Mouse (Mus musculus) testis, postnatal 10 days (tissue): ENCODE results near the gene Sell.

Experiments used
- DNase-seq: peaks from one replicate; pipeline ENCODE4 v3.0.0; 2021; ENCODE audit warnings: low spot score

The Sell gene

DNA sequence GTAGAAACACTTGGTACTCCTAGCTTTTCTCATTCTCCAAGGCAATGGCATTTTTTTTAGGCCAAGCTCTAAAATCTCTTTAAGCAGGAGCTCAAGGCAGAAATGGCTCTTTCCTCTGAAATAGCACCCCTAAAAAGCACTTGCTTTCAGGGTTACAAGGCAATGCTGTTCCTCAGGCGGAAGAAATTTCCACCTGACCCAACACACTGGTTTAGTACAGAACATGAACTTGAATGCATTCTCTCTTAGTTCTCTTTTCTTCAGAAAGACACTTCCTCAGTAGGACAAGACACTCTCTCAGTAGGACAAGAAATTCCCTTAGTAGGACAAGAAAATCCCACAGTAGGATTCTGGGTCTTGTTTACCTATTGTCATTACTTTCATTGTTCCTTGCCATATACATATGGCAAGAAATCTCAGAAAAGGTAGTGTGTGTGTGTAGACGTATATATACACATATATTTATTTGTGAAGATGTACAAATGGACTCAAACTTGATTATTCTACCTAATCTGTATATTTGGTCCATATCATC is 12.9 kb downstream of the Sell start:
- no peak for DNase-seq

DNA sequence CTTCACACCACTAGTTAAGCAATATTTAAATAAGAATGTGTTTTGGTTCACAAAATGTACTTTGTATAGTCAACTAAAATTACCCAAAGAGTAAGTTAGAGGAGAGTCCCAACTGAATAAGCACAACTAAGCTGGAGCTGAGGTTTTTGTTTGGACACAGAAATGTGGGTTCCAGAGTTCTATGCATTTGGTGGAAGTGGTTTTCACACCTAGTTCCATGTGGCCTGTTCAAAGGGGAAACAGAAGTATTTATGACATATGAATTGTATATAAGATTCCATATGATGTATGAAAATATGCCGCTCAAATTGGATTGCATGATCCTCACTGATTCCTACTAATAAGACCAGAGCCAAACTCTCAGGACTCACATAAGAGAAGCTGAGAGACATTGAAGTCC is 13.6 kb downstream of the Sell start:
- no peak for DNase-seq

DNA sequence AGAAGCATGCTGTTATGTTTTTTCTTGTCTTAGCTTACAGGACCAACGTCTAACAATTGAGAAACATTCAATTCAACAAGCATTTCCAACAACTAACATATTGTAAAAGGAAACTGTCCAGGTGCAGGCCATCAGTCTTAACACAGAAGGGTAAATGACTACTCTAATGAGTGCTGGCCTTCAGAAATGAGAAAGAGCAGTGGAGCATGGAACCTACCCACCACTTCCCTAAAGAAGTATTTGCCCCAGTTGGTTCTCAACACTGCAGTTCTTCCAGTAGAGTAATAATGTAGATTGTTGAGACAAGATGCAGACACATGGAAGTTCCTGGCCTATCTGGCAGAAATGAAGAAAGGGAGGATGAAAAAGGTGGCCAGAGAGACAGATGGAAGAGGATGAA is 14.7 kb downstream of the Sell start:
- DNase-seq = no peak

GRCm38 (mm10) chr1:164077031-164077430 is 15.2 kb downstream of the Sell start:
- no peak for DNase-seq

DNA sequence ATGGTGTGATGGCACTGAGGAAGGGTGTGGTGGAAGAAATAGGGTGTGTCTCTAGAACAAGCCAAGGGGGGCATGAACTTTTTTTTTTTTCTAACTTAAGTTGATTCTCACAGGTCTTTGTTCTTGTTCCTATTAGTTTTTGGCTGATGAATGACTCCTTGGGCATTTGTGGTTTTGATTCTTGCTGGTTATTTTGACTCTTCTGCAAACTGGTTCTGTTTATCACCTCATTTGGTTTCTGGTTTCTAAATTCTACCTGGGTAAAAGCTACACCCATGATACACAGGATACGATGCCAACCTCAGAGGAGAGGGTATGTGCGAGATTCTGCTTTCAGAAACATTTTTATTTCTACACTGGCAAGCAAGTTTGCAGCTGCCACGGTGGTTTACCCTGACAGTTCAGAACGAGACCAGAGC is 16.6 kb downstream of the Sell start:
- DNase-seq = no peak

- no peak for DNase-seq
Measured at GRCm38 (mm10) chr1:164079091-164079490, 17.3 kb downstream of the Sell start.

GRCm38 (mm10) chr1:164083046-164083445 is 21.3 kb downstream of the Sell start:
- no peak for DNase-seq

GRCm38 (mm10) chr1:164086797-164087196 is 25.0 kb downstream of the Sell start:
- DNase-seq = no peak

DNA sequence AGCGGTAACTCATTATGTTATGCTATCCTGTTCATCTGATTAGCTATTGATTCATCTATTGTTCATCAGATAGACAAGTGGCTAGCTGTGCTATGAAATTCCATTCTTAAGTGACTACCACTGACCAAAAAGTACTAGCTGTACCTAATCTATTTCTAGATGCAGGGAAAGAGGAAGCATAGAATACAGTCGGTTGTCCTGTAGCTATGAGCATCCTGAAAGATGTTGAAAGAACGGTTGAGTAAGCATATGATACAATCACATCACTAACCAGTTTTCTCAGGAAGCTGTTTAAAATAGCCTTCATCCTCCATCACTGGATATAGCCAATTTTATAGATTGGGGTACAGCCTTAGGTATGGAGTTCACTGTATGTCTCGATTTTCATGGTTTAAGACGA is 26.1 kb downstream of the Sell start:
- DNase-seq = no peak

DNA sequence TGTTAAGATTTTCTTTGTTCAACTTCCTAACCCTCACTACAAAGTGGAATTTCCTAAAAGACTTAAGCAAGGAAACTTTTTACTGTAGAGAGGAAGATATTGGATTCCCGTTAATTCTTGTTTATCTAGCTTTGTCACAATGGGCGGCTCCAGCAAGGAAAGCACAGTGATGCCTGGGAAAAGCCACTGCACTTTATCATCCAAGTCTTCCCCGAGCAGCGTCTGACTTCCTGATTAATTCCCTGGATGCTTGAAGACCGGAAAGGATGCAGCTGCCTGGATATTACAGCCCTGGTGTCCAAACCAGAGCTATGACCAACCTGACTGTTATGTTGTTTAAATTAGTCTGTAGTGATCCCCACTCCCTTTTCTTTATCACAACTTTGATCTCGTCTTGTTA is 35.0 kb downstream of the Sell start:
- no peak for DNase-seq

GRCm38 (mm10) chr1:164097911-164098310 is 36.1 kb downstream of the Sell start:
- no peak for DNase-seq

DNA sequence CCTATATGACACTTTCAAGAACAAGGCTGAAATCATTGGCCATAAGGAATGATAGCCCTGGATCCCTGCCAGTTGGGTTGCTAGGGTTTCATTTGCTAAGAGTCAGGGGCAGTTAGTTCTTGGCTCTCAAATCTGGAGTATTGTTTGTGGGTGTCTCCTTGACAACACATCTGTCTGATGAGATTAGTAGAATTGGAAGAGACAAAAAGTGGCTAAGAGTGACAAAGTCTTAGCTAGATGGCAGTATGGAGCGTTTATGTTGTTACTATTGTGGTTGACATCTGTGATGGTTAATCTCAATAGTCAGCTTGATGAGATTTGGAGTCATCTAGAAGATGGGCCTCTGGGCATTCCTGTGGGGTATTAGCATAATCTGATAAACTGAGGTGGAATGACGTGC is 36.6 kb downstream of the Sell start:
- no peak for DNase-seq

- no peak for DNase-seq
Measured at GRCm38 (mm10) chr1:164109763-164110162, 48.0 kb downstream of the Sell start.

GRCm38 (mm10) chr1:164110591-164111329 is 49.0 kb downstream of the Sell start:
- no peak for DNase-seq

- DNase-seq = no peak
Measured at GRCm38 (mm10) chr1:164114280-164114679, 52.5 kb downstream of the Sell start.

GRCm38 (mm10) chr1:164114947-164115493 is 53.2 kb downstream of the Sell start, which contains the start of gene Selp:
Gene Selp (plus strand): TSS chr1:164115264.
- no peak for DNase-seq

DNA sequence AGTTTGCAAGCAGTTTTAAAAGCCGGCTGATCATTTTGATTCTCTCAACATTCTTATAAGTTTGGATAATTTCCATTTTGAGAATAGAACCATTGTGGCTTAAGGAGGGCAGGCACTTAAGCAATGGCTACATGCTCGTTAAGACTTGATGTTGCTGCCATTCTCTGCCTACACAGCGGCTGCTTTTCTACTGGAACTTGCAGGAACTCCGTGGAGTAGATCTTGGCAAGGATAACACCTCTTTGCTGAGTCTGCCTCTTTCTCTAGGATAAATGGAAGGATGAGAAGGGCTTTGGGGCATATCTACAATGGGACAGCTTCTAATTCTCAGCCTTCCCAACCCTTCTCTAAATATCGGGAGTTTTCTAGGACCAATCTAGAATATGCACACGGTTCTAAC is 53.9 kb downstream of the Sell start:
- DNase-seq = no peak

- no peak for DNase-seq
Measured at GRCm38 (mm10) chr1:164117869-164118268, 56.1 kb downstream of the Sell start.

DNA sequence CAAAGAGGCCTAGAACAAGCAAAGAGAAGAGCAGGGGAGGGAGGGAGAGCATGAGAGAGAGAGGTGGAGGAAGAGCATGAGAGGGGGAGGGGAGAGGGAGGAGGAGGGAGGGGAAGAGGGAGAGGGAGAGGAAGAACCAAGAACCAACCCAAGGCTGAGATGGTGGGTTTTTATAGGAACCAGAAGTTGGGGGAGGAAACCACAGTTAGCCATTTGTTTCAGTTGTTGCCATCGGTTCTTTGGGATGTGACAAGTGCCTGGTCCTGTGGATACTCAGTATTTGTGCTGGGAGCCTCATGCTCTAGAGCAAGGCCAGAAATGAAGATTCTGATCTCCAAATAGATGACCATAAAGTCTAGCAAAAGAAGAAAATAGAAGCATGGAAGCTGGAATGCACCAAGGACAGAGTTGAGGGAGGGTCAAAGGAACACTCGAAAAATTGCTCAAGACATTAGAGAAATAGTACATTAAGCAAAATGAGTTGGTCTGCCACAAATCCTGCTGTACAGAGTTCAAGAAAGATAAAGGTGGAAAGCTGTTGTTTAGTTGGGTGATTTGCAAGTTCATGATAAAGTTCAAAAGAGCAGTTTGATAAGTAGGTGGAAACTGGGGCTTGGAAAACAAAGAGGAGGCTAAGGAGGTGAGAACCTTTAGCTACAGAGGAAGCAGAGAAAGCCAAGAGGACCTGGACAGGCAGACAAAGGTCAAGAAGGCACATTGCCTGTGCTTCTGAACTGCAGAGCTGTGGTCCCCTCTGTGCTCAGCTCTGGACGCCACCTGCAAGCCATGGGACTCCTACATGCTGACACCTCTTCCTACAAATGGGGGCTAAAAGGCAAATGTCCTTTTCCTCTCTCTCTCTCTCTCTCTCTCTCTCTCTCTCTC is 58.4 kb downstream of the Sell start:
- no peak for DNase-seq

GRCm38 (mm10) chr1:164120777-164121158 is 59.0 kb downstream of the Sell start:
- DNase-seq = no peak

GRCm38 (mm10) chr1:164123836-164124235 is 62.1 kb downstream of the Sell start:
- DNase-seq = no peak

- no peak for DNase-seq
Measured at GRCm38 (mm10) chr1:164130013-164130412, 68.2 kb downstream of the Sell start.

- DNase-seq = no peak
Measured at GRCm38 (mm10) chr1:164132609-164133008, 70.8 kb downstream of the Sell start.
